Mouse (Mus musculus) heart, embryonic 12.5 days (tissue): Measurements from ENCODE around the gene Endou. TPM values are rescaled to one million over a fixed set of nuclear protein-coding genes. Genes with fewer than 3 reads are reported as not detected.

Source experiments
- ATAC-seq: fragments of 200-750 bp; cut with Nextera tagmentation; 2 replicates; pipeline ENCODE4 v1.8.0; 2017; ENCODE audit warnings: moderate TSS enrichment, moderate library complexity; ENCODE audit not compliant: insufficient number of reproducible peaks, low FRiP score
- H3K27ac ChIP-seq: fragments of 300-500 bp; sonication (generic); 2 replicates; pipeline ENCODE4 v1.5.1; 2016; ENCODE audit warnings: mild to moderate bottlenecking, moderate library complexity; ENCODE audit not compliant: poor library complexity, severe bottlenecking
- H3K27me3 ChIP-seq: fragments of 300-500 bp; sonication (generic); replicated peaks from 2 replicates; pipeline ENCODE4 v1.6.1; 2016; ENCODE audit warnings: mild to moderate bottlenecking, moderate library complexity
- H3K36me3 ChIP-seq: fragments of 300-500 bp; sonication (generic); 2 replicates; pipeline ENCODE4 v1.6.1; 2016; ENCODE audit warnings: mild to moderate bottlenecking, moderate library complexity
- H3K4me1 ChIP-seq: fragments of 300-500 bp; sonication (generic); replicated peaks from 2 replicates; pipeline ENCODE4 v1.6.1; 2016; ENCODE audit warnings: mild to moderate bottlenecking
- H3K4me2 ChIP-seq: fragments of 300-500 bp; sonication (generic); 2 replicates; pipeline ENCODE4 v1.6.1; 2016; ENCODE audit warnings: mild to moderate bottlenecking, moderate library complexity
- H3K4me3 ChIP-seq: fragments of 300-500 bp; sonication (generic); 2 replicates; pipeline ENCODE4 v1.5.1; 2016; ENCODE audit warnings: mild to moderate bottlenecking
- H3K9ac ChIP-seq: fragments of 300-500 bp; sonication (generic); 2 replicates; pipeline ENCODE4 v1.6.1; 2016; ENCODE audit warnings: mild to moderate bottlenecking, moderate library complexity
- H3K9me3 ChIP-seq: fragments of 300-500 bp; sonication (generic); replicated peaks from 2 replicates; pipeline ENCODE4 v1.6.1; 2016; ENCODE audit warnings: mild to moderate bottlenecking, moderate library complexity
- WGBS: fragments of 180-500 bp; shearing (Covaris S2); methylation state at CpG from one replicate; pipeline ENCODE4 v1.1.7; 2016; 5-methylcytosine and 5-hydroxymethylcytosine counted together
- polyA plus RNA-seq: library from polyadenylated mRNA; unstranded; fragments of >200 nt; fragmentation: Nextera tagmentation; extraction: Ambion mirVana; gene quantifications from 2 replicates; pipeline ENCODE4 v1.2.1, GENCODE M21; 2016

Endou gene
- polyA plus RNA-seq, result 0.14 and 0.15 TPM in 2 replicates

GRCm38 (mm10) chr15:97731111-97731510 lies at the start of gene Endou:
TSS of gene Endou (minus strand) at chr15:97731339.
- no peak within 1 kb of the TSS for H3K27ac ChIP-seq
- H3K4me2 ChIP-seq, result no peak within 1 kb of the TSS
- no peak within 1 kb of the TSS for H3K4me3 ChIP-seq
- ATAC-seq, result no peak
- peaks cover 8% of the 10 kb centered on the region; the same call in 1 of the 2 replicates for H3K4me1 ChIP-seq
- no peaks in the 10 kb centered on the region for H3K36me3 ChIP-seq
- H3K27me3 ChIP-seq, result no peaks in the 10 kb centered on the region
- H3K9ac ChIP-seq, result no peak within 1 kb of the TSS
- peaks cover 5% of the 10 kb centered on the region; the same call in 1 of the 2 replicates for H3K9me3 ChIP-seq
- WGBS, result 84% methylated on average over 8 of the region's 8 CpGs

GRCm38 (mm10) chr15:97780611-97781031 lies 49.5 kb upstream of the Endou start:
- no peak overlapping the region for H3K4me2 ChIP-seq
- H3K4me1 ChIP-seq, result peaks cover 40% of the 10 kb centered on the region

GRCm38 (mm10) chr15:97779576-97779975 lies 48.4 kb upstream of the Endou start:
- Histone ChIP-seq H3K9me3 (no peaks in the 10 kb centered on the region), H3K27ac (no peak overlapping the region), H3K4me2 (no peak overlapping the region), H3K9ac (no peak overlapping the region), H3K27me3 (no peaks in the 10 kb centered on the region), H3K4me1 (peaks cover 39% of the 10 kb centered on the region), H3K4me3 (no peak overlapping the region), H3K36me3 (no peaks in the 10 kb centered on the region)
- ATAC-seq, result no peak
- WGBS, result 87% methylated on average over 1 of the region's 1 CpGs

More at GRCm38 (mm10) chr15:97780611-97781031, 49.5 kb upstream of the Endou start:
- Histone ChIP-seq H3K9me3 (no peaks in the 10 kb centered on the region), H3K4me3 (no peak overlapping the region), H3K9ac (no peak overlapping the region), H3K27ac (no peak overlapping the region), H3K27me3 (no peaks in the 10 kb centered on the region), H3K36me3 (no peaks in the 10 kb centered on the region)
- WGBS, result 84% methylated on average over 12 of the region's 12 CpGs
- ATAC-seq, result no peak

- no peak within 1 kb of the TSS for H3K4me2 ChIP-seq
- WGBS, result 53% methylated on average over 8 of the region's 8 CpGs
- no peak within 1 kb of the TSS for H3K4me3 ChIP-seq
- H3K9ac ChIP-seq, result 0 out of 2 replicates have a peak within 1 kb of the TSS, but pooled peaks have one; percentile 31
- no peak for ATAC-seq
- peak within 1 kb of the TSS; percentile 51 for H3K27ac ChIP-seq
- peaks cover 47% of the 10 kb centered on the region for H3K4me1 ChIP-seq
- no peaks in the 10 kb centered on the region for H3K27me3 ChIP-seq
- no peaks in the 10 kb centered on the region for H3K9me3 ChIP-seq
- no peaks in the 10 kb centered on the region for H3K36me3 ChIP-seq
Measured at GRCm38 (mm10) chr15:97778311-97779098, 47.4 kb upstream of the Endou start, which contains the start of gene Slc48a1. TSS of gene Slc48a1 (plus strand) at chr15:97778520.

- H3K36me3 ChIP-seq, result no peaks in the 10 kb centered on the region
- 75% methylated on average over 6 of the region's 6 CpGs for WGBS
- H3K9me3 ChIP-seq, result no peaks in the 10 kb centered on the region
- peaks cover 52% of the 10 kb centered on the region for H3K4me1 ChIP-seq
- H3K4me3 ChIP-seq, result no peak overlapping the region
- no peak overlapping the region for H3K27ac ChIP-seq
- no peak overlapping the region for H3K4me2 ChIP-seq
- ATAC-seq, result no peak
- no peak overlapping the region for H3K9ac ChIP-seq
- no peaks in the 10 kb centered on the region for H3K27me3 ChIP-seq
Measured at GRCm38 (mm10) chr15:97776919-97777318, 45.8 kb upstream of the Endou start.

- Histone ChIP-seq H3K9me3 (no peaks in the 10 kb centered on the region), H3K9ac (no peak overlapping the region), H3K4me3 (no peak overlapping the region), H3K36me3 (no peaks in the 10 kb centered on the region), H3K4me1 (peaks cover 50% of the 10 kb centered on the region), H3K27ac (no peak overlapping the region), H3K27me3 (no peaks in the 10 kb centered on the region), H3K4me2 (no peak overlapping the region)
- WGBS, result 8% methylated on average over 8 of the region's 8 CpGs
- no peak for ATAC-seq
Measured at GRCm38 (mm10) chr15:97776514-97776913, 45.4 kb upstream of the Endou start.

- no peak overlapping the region for H3K4me3 ChIP-seq
- peak overlapping the region; percentile 90 for H3K27ac ChIP-seq
- ATAC-seq, result peak; percentile 27; the same call in 1 of the 2 replicates
- peaks cover 7% of the 10 kb centered on the region; the same call in 1 of the 2 replicates for H3K27me3 ChIP-seq
- H3K36me3 ChIP-seq, result no peaks in the 10 kb centered on the region
- H3K4me1 ChIP-seq, result peaks cover 51% of the 10 kb centered on the region
- no peaks in the 10 kb centered on the region for H3K9me3 ChIP-seq
- WGBS, result 41% methylated on average over 5 of the region's 5 CpGs
- H3K4me2 ChIP-seq, result peak overlapping the region; percentile 30
- no peak overlapping the region for H3K9ac ChIP-seq
Measured at GRCm38 (mm10) chr15:97773961-97774370, 42.8 kb upstream of the Endou start.

- peak overlapping the region; percentile 90 for H3K27ac ChIP-seq
- no peaks in the 10 kb centered on the region for H3K36me3 ChIP-seq
- H3K4me1 ChIP-seq, result peaks cover 52% of the 10 kb centered on the region
- peaks cover 7% of the 10 kb centered on the region; the same call in 1 of the 2 replicates for H3K27me3 ChIP-seq
- WGBS, result 9% methylated on average over 5 of the region's 5 CpGs
- peak; percentile 85 for ATAC-seq
- H3K4me3 ChIP-seq, result no peak overlapping the region
- H3K9ac ChIP-seq, result peak overlapping the region; percentile 22; the same call in 1 of the 2 replicates
- no peaks in the 10 kb centered on the region for H3K9me3 ChIP-seq
- H3K4me2 ChIP-seq, result peak overlapping the region; percentile 30
Measured at GRCm38 (mm10) chr15:97773108-97773507, 42.0 kb upstream of the Endou start.

- 82% methylated on average over 8 of the region's 8 CpGs for WGBS
- H3K27me3 ChIP-seq, result peaks cover 18% of the 10 kb centered on the region
- H3K27ac ChIP-seq, result no peak overlapping the region
- H3K9ac ChIP-seq, result no peak overlapping the region
- H3K4me3 ChIP-seq, result no peak overlapping the region
- H3K4me2 ChIP-seq, result no peak overlapping the region
- ATAC-seq, result no peak
- H3K36me3 ChIP-seq, result no peaks in the 10 kb centered on the region
- peaks cover 67% of the 10 kb centered on the region for H3K4me1 ChIP-seq
- no peaks in the 10 kb centered on the region for H3K9me3 ChIP-seq
Measured at GRCm38 (mm10) chr15:97770280-97770679, 39.1 kb upstream of the Endou start.

- no peaks in the 10 kb centered on the region for H3K36me3 ChIP-seq
- H3K9me3 ChIP-seq, result no peaks in the 10 kb centered on the region
- ATAC-seq, result peak; percentile 48
- peak overlapping the region; percentile 51 for H3K4me3 ChIP-seq
- peak overlapping the region; percentile 82 for H3K27ac ChIP-seq
- peak overlapping the region; percentile 72 for H3K9ac ChIP-seq
- H3K4me1 ChIP-seq, result peaks cover 64% of the 10 kb centered on the region
- WGBS, result 2% methylated on average over 18 of the region's 18 CpGs
- H3K27me3 ChIP-seq, result peaks cover 18% of the 10 kb centered on the region
- peak overlapping the region; percentile 88 for H3K4me2 ChIP-seq
Measured at GRCm38 (mm10) chr15:97768192-97768591, 37.1 kb upstream of the Endou start.
